Mouse (Mus musculus): Measurements from ENCODE around the gene Fam43b. TPM values are rescaled to one million over a fixed set of nuclear protein-coding genes. Genes with fewer than 3 reads are reported as not detected.

Gene Fam43b
- polyA plus RNA-seq, 1 experiment from 2014 or later: not detected

- no peak for TF ChIP-seq CTCF (IDR thresholded peaks at IDR 0.05)
- ATAC-seq (no peak), DNase-seq (ENCODE audit: low read depth, low spot score) (no peak)
- POLR2A ChIA-PET: no interaction called here
- in situ Hi-C loops (cut with MboI; ENCODE audit: low pct_unique_long_range_greater_than_20kb): no loop called here
- H3K27me3 ChIP-seq: peaks cover 29% of the 10 kb centered on the region
- CTCF ChIA-PET: no interaction called here
These were observed 999 bp downstream of the Fam43b start for GRCm38 (mm10) chr4:138395087-138395970.

GRCm38 (mm10) chr4:138393703-138394102, 2.6 kb downstream of the Fam43b start:
- in situ Hi-C loops (cut with MboI; ENCODE audit: low pct_unique_long_range_greater_than_20kb): no loop called here
- no peak for DNase-seq (ENCODE audit: low read depth, low spot score)
- POLR2A ChIA-PET: no interaction called here
- CTCF ChIA-PET: no interaction called here
- H3K27me3 ChIP-seq: peaks cover 29% of the 10 kb centered on the region
- no peak for ATAC-seq
- TF ChIP-seq CTCF (IDR thresholded peaks at IDR 0.05): no peak

- ATAC-seq (no peak), DNase-seq (ENCODE audit: low read depth, low spot score) (no peak)
- peaks cover 3% of the 10 kb centered on the region for H3K27me3 ChIP-seq
- in situ Hi-C loops (cut with MboI; ENCODE audit: low pct_unique_long_range_greater_than_20kb): no loop called here
- ChIA-PET POLR2A (no interaction called here), CTCF (interaction anchor here (1.6 kb wide), 1 partner anchor 66 kb away, joined by 3 read pairs; no protein-coding TSS in a partner anchor)
- TF ChIP-seq CTCF (IDR thresholded peaks at IDR 0.05): no peak
These were observed 12.5 kb downstream of the Fam43b start for GRCm38 (mm10) chr4:138383789-138384188.

GRCm38 (mm10) chr4:138382462-138382861, 13.9 kb downstream of the Fam43b start:
- in situ Hi-C loops (cut with MboI; ENCODE audit: low pct_unique_long_range_greater_than_20kb): no loop called here
- ChIA-PET POLR2A (no interaction called here), CTCF (interaction anchor here (1.4 to 1.7 kb wide), 2 partner anchors 23 to 56 kb away, joined by 3 to 5 read pairs; partner anchors contain the start of gene Pink1)
- peaks cover 3% of the 10 kb centered on the region for H3K27me3 ChIP-seq
- no peak for TF ChIP-seq CTCF (IDR thresholded peaks at IDR 0.05)
- ATAC-seq: no peak
- no peak for DNase-seq (ENCODE audit: low read depth, low spot score)

GRCm38 (mm10) chr4:138380132-138380689, 16.1 kb downstream of the Fam43b start:
- POLR2A ChIA-PET: no interaction called here
- in situ Hi-C loops (cut with MboI; ENCODE audit: low pct_unique_long_range_greater_than_20kb): no loop called here
- DNase-seq (ENCODE audit: low read depth, low spot score) (no peak), ATAC-seq (no peak)
- no peaks in the 10 kb centered on the region for H3K27me3 ChIP-seq
- CTCF ChIA-PET: interaction anchor here (0.6 to 2.1 kb wide), 4 partner anchors 14 to 61 kb away, joined by 3 to 11 read pairs (median 6); partner anchors contain the start of gene Pink1
- TF ChIP-seq CTCF (IDR thresholded peaks at IDR 0.05): no peak

GRCm38 (mm10) chr4:138379091-138379840, 17.1 kb downstream of the Fam43b start:
- in situ Hi-C loops (cut with MboI; ENCODE audit: low pct_unique_long_range_greater_than_20kb): loop anchor here (5.0 kb wide), 1 partner anchor 62 kb away; no protein-coding TSS in a partner anchor

GRCm38 (mm10) chr4:138377526-138377925, 18.8 kb downstream of the Fam43b start:
- POLR2A ChIA-PET: no interaction called here
- in situ Hi-C loops (cut with MboI; ENCODE audit: low pct_unique_long_range_greater_than_20kb): loop anchor here (5.0 kb wide), 1 partner anchor 60 kb away; no protein-coding TSS in a partner anchor
- H3K27me3 ChIP-seq: no peaks in the 10 kb centered on the region
- TF ChIP-seq CTCF (IDR thresholded peaks at IDR 0.05): no peak
- ATAC-seq (no peak), DNase-seq (ENCODE audit: low read depth, low spot score) (no peak)
- CTCF ChIA-PET: interaction anchor here (1.1 to 2.4 kb wide), 2 partner anchors 9 to 58 kb away, joined by 3 to 6 read pairs; partner anchors contain the start of gene Cda

More at GRCm38 (mm10) chr4:138379091-138379840, 17.1 kb downstream of the Fam43b start:
- ChIA-PET CTCF (interaction anchor here (0.8 to 2.4 kb wide), 15 partner anchors 11 to 63 kb away, joined by 3 to 11 read pairs (median 5); partner anchors contain the start of genes Cda and Pink1), POLR2A (interaction anchor here (1.0 to 1.4 kb wide), 2 partner anchors 41 to 53 kb away, joined by 3 to 4 read pairs; partner anchors contain the start of gene Pink1)
- no peaks in the 10 kb centered on the region for H3K27me3 ChIP-seq
- ATAC-seq (no peak), DNase-seq (ENCODE audit: low read depth, low spot score) (peak; percentile 25)
- TF ChIP-seq CTCF (IDR thresholded peaks at IDR 0.05): peak; percentile 90

- no peak for DNase-seq (ENCODE audit: low read depth, low spot score)
- H3K27me3 ChIP-seq: no peaks in the 10 kb centered on the region
- in situ Hi-C loops (cut with MboI; ENCODE audit: low pct_unique_long_range_greater_than_20kb): loop anchor here (5.0 kb wide), 1 partner anchor 58 kb away; no protein-coding TSS in a partner anchor
- TF ChIP-seq CTCF (IDR thresholded peaks at IDR 0.05): no peak
- no peak for ATAC-seq
- ChIA-PET POLR2A (interaction anchor here (0.5 kb wide), 1 partner anchor 19 kb away, joined by 3 read pairs; no protein-coding TSS in a partner anchor), CTCF (interaction anchor here (1.5 kb wide), 1 partner anchor 56 kb away, joined by 3 read pairs; no protein-coding TSS in a partner anchor)
These were observed 21.2 kb downstream of the Fam43b start for GRCm38 (mm10) chr4:138375117-138375516.

GRCm38 (mm10) chr4:138370996-138371516, 25.3 kb downstream of the Fam43b start:
- no peak for TF ChIP-seq CTCF (IDR thresholded peaks at IDR 0.05)
- DNase-seq (ENCODE audit: low read depth, low spot score) (no peak), ATAC-seq (no peak)
- POLR2A ChIA-PET: no interaction called here
- no peaks in the 10 kb centered on the region for H3K27me3 ChIP-seq
- in situ Hi-C loops (cut with MboI; ENCODE audit: low pct_unique_long_range_greater_than_20kb): loop anchor here (5.0 kb wide), 1 partner anchor 51 kb away; no protein-coding TSS in a partner anchor
- CTCF ChIA-PET: no interaction called here
